Mouse (Mus musculus) liver, embryonic 13.5 days (tissue): ENCODE results near the gene Tinf2. TPM values are rescaled to one million over a fixed set of nuclear protein-coding genes. Genes with fewer than 3 reads are reported as not detected.

ENCODE experiments used
- ATAC-seq: fragments of 200-750 bp; cut with Nextera tagmentation; 2 replicates; pipeline ENCODE4 v1.8.0; 2017; ENCODE audit warnings: low read depth, mild to moderate bottlenecking, moderate number of reproducible peaks, moderate library complexity
- DNase-seq: peaks from one replicate; pipeline ENCODE4 v3.0.0; 2022
- H3K27ac ChIP-seq: fragments of 300-500 bp; sonication (generic); 2 replicates; pipeline ENCODE4 v1.5.1; 2015; ENCODE audit warnings: moderate library complexity, mild to moderate bottlenecking, inconsistent platforms
- H3K27me3 ChIP-seq: fragments of 300-500 bp; sonication (generic); 2 replicates; pipeline ENCODE4 v1.6.1; 2015; ENCODE audit warnings: mild to moderate bottlenecking, inconsistent platforms
- H3K36me3 ChIP-seq: fragments of 300-500 bp; sonication (generic); 2 replicates; pipeline ENCODE4 v1.6.1; 2015; ENCODE audit warnings: mild to moderate bottlenecking, inconsistent platforms
- H3K4me1 ChIP-seq: fragments of 300-500 bp; sonication (generic); replicated peaks from 2 replicates; pipeline ENCODE4 v1.6.1; 2015; ENCODE audit warnings: inconsistent platforms
- H3K4me2 ChIP-seq: fragments of 300-500 bp; sonication (generic); 2 replicates; pipeline ENCODE4 v1.6.1; 2015; ENCODE audit warnings: inconsistent platforms, mild to moderate bottlenecking, moderate library complexity
- H3K4me3 ChIP-seq: fragments of 300-500 bp; sonication (generic); replicated peaks from 2 replicates; pipeline ENCODE4 v1.5.1; 2015; ENCODE audit warnings: mild to moderate bottlenecking, inconsistent platforms
- H3K9ac ChIP-seq: fragments of 300-500 bp; sonication (generic); 2 replicates; pipeline ENCODE4 v1.6.1; 2015; ENCODE audit warnings: mild to moderate bottlenecking, inconsistent platforms
- H3K9me3 ChIP-seq: fragments of 300-500 bp; sonication (generic); replicated peaks from 2 replicates; pipeline ENCODE4 v1.6.1; 2016; ENCODE audit warnings: inconsistent platforms
- WGBS: fragments of 180-500 bp; shearing (Covaris S2); methylation state at CpG from one replicate; pipeline ENCODE4 v1.1.7; 2015; ENCODE audit not compliant: insufficient replicate concordance; 5-methylcytosine and 5-hydroxymethylcytosine counted together
- polyA plus RNA-seq: library from polyadenylated mRNA; unstranded; fragments of >200 nt; fragmentation: Nextera tagmentation; extraction: Ambion mirVana; gene quantifications from 2 replicates; pipeline ENCODE4 v1.2.1, GENCODE M21; 2015

The Tinf2 gene
- polyA plus RNA-seq, 1 experiment from 2014 or later, result 21.1 TPM

GRCm38 (mm10) chr14:55702761-55703160 lies 21.1 kb upstream of the Tinf2 start:
- no peak overlapping the region for H3K4me2 ChIP-seq
- H3K4me3 ChIP-seq, result no peak overlapping the region
- DNase-seq (no peak), ATAC-seq (no peak)
- no peak overlapping the region for H3K9ac ChIP-seq
- peaks cover 27% of the 10 kb centered on the region for H3K4me1 ChIP-seq
- 70% methylated on average over 6 of the region's 6 CpGs for WGBS
- no peaks in the 10 kb centered on the region for H3K36me3 ChIP-seq
- no peaks in the 10 kb centered on the region for H3K27me3 ChIP-seq
- no peak overlapping the region for H3K27ac ChIP-seq
- no peaks in the 10 kb centered on the region for H3K9me3 ChIP-seq

- H3K27me3 ChIP-seq, result no peaks in the 10 kb centered on the region
- DNase-seq, result no peak
- H3K9me3 ChIP-seq, result no peaks in the 10 kb centered on the region
- H3K27ac ChIP-seq, result no peak overlapping the region
- no peak overlapping the region for H3K9ac ChIP-seq
- H3K4me3 ChIP-seq, result no peak overlapping the region
- no peak for ATAC-seq
- 68% methylated on average over 9 of the region's 9 CpGs for WGBS
- H3K4me2 ChIP-seq, result no peak overlapping the region
- peaks cover 11% of the 10 kb centered on the region for H3K4me1 ChIP-seq
- H3K36me3 ChIP-seq, result no peaks in the 10 kb centered on the region
Measured at GRCm38 (mm10) chr14:55701131-55701530, 19.5 kb upstream of the Tinf2 start.

- Histone ChIP-seq H3K4me1 (0 out of 2 replicates have a peak, but pooled peaks cover 3% of the 10 kb centered on the region), H3K27me3 (no peaks in the 10 kb centered on the region), H3K4me3 (no peak overlapping the region), H3K9me3 (peaks cover 3% of the 10 kb centered on the region; the same call in 1 of the 2 replicates), H3K9ac (no peak overlapping the region), H3K4me2 (no peak overlapping the region), H3K27ac (peak overlapping the region; percentile 45; the same call in 1 of the 2 replicates), H3K36me3 (no peaks in the 10 kb centered on the region)
- no peak for DNase-seq
- ATAC-seq, result no peak
- WGBS, result 42% methylated on average over 4 of the region's 4 CpGs
Measured at GRCm38 (mm10) chr14:55697226-55697625, 15.6 kb upstream of the Tinf2 start.

GRCm38 (mm10) chr14:55689433-55689832 lies 7.8 kb upstream of the Tinf2 start:
- H3K27me3 ChIP-seq, result 0 out of 2 replicates have a peak, but pooled peaks cover 5% of the 10 kb centered on the region
- no peaks in the 10 kb centered on the region for H3K4me1 ChIP-seq
- 66% methylated on average over 10 of the region's 10 CpGs for WGBS
- no peak overlapping the region for H3K4me2 ChIP-seq
- H3K36me3 ChIP-seq, result no peaks in the 10 kb centered on the region
- no peak overlapping the region for H3K4me3 ChIP-seq
- H3K27ac ChIP-seq, result no peak overlapping the region
- no peak overlapping the region for H3K9ac ChIP-seq
- DNase-seq (no peak), ATAC-seq (no peak)
- peaks cover 3% of the 10 kb centered on the region; the same call in 1 of the 2 replicates for H3K9me3 ChIP-seq

GRCm38 (mm10) chr14:55682118-55682493 lies 486 bp upstream of the Tinf2 start:
- Histone ChIP-seq H3K9me3 (no peaks in the 10 kb centered on the region), H3K4me2 (peak overlapping the region; percentile 91), H3K4me3 (peak overlapping the region; percentile 87), H3K9ac (peak overlapping the region; percentile 89), H3K27me3 (no peaks in the 10 kb centered on the region), H3K27ac (peak overlapping the region; percentile 91), H3K36me3 (peaks cover 33% of the 10 kb centered on the region), H3K4me1 (peaks cover 30% of the 10 kb centered on the region)
- ATAC-seq (peak; percentile 2; the same call in 1 of the 2 replicates), DNase-seq (no peak)
- WGBS, result 15% methylated on average over 3 of the region's 3 CpGs

GRCm38 (mm10) chr14:55677615-55678014 lies 4.0 kb downstream of the Tinf2 start:
- Histone ChIP-seq H3K9me3 (no peaks in the 10 kb centered on the region), H3K4me3 (no peak overlapping the region), H3K36me3 (peaks cover 58% of the 10 kb centered on the region), H3K27ac (no peak overlapping the region), H3K27me3 (no peaks in the 10 kb centered on the region), H3K9ac (no peak overlapping the region), H3K4me2 (no peak overlapping the region), H3K4me1 (peaks cover 38% of the 10 kb centered on the region)
- DNase-seq (no peak), ATAC-seq (no peak)
- WGBS, result 72% methylated on average over 4 of the region's 4 CpGs

- no peak for DNase-seq
- Histone ChIP-seq H3K4me3 (peak overlapping the region; percentile 86), H3K27me3 (no peaks in the 10 kb centered on the region), H3K9ac (peak overlapping the region; percentile 85), H3K36me3 (peaks cover 45% of the 10 kb centered on the region), H3K4me1 (peaks cover 47% of the 10 kb centered on the region), H3K27ac (peak overlapping the region; percentile 90), H3K9me3 (no peaks in the 10 kb centered on the region), H3K4me2 (peak overlapping the region; percentile 93)
- WGBS, result 59% methylated on average over 7 of the region's 7 CpGs
- no peak for ATAC-seq
Measured at GRCm38 (mm10) chr14:55672741-55673060, 8.9 kb downstream of the Tinf2 start.

GRCm38 (mm10) chr14:55671833-55672740 lies 9.5 kb downstream of the Tinf2 start, which contains the start of the genes Gmpr2 and Nedd8:
Gene Gmpr2 (plus strand): TSS chr14:55671941.
Gene Nedd8 (minus strand): TSS chr14:55672124.
- Histone ChIP-seq H3K4me2 (peak within 1 kb of the TSS; percentile 93), H3K27me3 (no peaks in the 10 kb centered on the region), H3K27ac (peak within 1 kb of the TSS; percentile 90), H3K4me1 (peaks cover 47% of the 10 kb centered on the region), H3K9ac (peak within 1 kb of the TSS; percentile 85), H3K36me3 (peaks cover 39% of the 10 kb centered on the region), H3K4me3 (peak within 1 kb of the TSS; percentile 86), H3K9me3 (no peaks in the 10 kb centered on the region)
- peak; percentile 98 for ATAC-seq
- WGBS, result under 1% methylated on average over 38 of the region's 38 CpGs
- peak; percentile 86 for DNase-seq

GRCm38 (mm10) chr14:55671486-55671832 lies 10.2 kb downstream of the Tinf2 start:
- Histone ChIP-seq H3K9me3 (no peaks in the 10 kb centered on the region), H3K36me3 (peaks cover 37% of the 10 kb centered on the region), H3K27ac (peak overlapping the region; percentile 90), H3K4me2 (peak overlapping the region; percentile 93), H3K4me3 (peak overlapping the region; percentile 86), H3K4me1 (peaks cover 47% of the 10 kb centered on the region), H3K9ac (peak overlapping the region; percentile 85), H3K27me3 (no peaks in the 10 kb centered on the region)
- ATAC-seq (peak; percentile 22), DNase-seq (no peak)
- WGBS, result under 1% methylated on average over 12 of the region's 12 CpGs

- Histone ChIP-seq H3K36me3 (peaks cover 39% of the 10 kb centered on the region), H3K27ac (peak overlapping the region; percentile 80), H3K4me2 (peak overlapping the region; percentile 72), H3K4me3 (peak overlapping the region; percentile 73), H3K27me3 (no peaks in the 10 kb centered on the region), H3K4me1 (peaks cover 20% of the 10 kb centered on the region), H3K9ac (peak overlapping the region; percentile 44), H3K9me3 (no peaks in the 10 kb centered on the region)
- WGBS, result 47% methylated on average over 2 of the region's 2 CpGs
- ATAC-seq, result no peak
- DNase-seq, result no peak
Measured at GRCm38 (mm10) chr14:55660636-55661035, 21.0 kb downstream of the Tinf2 start.

- Histone ChIP-seq H3K4me1 (peaks cover 20% of the 10 kb centered on the region), H3K9me3 (no peaks in the 10 kb centered on the region), H3K36me3 (peaks cover 36% of the 10 kb centered on the region), H3K4me2 (peak within 1 kb of the TSS; percentile 72), H3K4me3 (peak within 1 kb of the TSS; percentile 73), H3K9ac (peak within 1 kb of the TSS; percentile 84), H3K27ac (peak within 1 kb of the TSS; percentile 80), H3K27me3 (no peaks in the 10 kb centered on the region)
- peak; percentile 95 for ATAC-seq
- DNase-seq, result peak; percentile 77
- WGBS, result under 1% methylated on average over 39 of the region's 39 CpGs
Measured at GRCm38 (mm10) chr14:55659960-55660573, 21.6 kb downstream of the Tinf2 start, which contains the start of gene Mdp1. Gene Mdp1 (minus strand): TSS chr14:55660508.
